Mouse (Mus musculus): ENCODE data around the gene Mrps14. TPM values are rescaled to one million over a fixed set of nuclear protein-coding genes. Genes with fewer than 3 reads are reported as not detected.

Mrps14 gene
- polyA plus RNA-seq, 1 experiment from 2014 or later = 162 TPM

Other genes starting within 250 kb of the Mrps14 start
- gene 4930523C07Rik, start 150.8 kb upstream of the Mrps14 start, polyA plus RNA-seq (2015; fragmentation: Nextera tagmentation; extraction: Ambion mirVana) = 0.81 and 1.3 TPM in 2 replicates
- 0.04 and 0.11 TPM in 2 replicates for gene Tnn, start 41.6 kb upstream of the Mrps14 start, polyA plus RNA-seq (2015; fragmentation: Nextera tagmentation; extraction: Ambion mirVana)
- 273 and 285 TPM in 2 replicates for gene Cacybp, start 17.7 kb downstream of the Mrps14 start, polyA plus RNA-seq (2015; fragmentation: Nextera tagmentation; extraction: Ambion mirVana)

All from neural tube, embryonic 13.5 days (tissue).